Mouse (Mus musculus) spleen, embryonic (tissue): ENCODE results near the gene Tlr9.

Source experiments
- CTCF ChIA-PET: fragments of 350-600 bp; sonication (Branson Sonifier 250); formaldehyde crosslinking; loops from one replicate; lab custom pipeline; 2022; lab: Charles Lee

Tlr9 gene

DNA sequence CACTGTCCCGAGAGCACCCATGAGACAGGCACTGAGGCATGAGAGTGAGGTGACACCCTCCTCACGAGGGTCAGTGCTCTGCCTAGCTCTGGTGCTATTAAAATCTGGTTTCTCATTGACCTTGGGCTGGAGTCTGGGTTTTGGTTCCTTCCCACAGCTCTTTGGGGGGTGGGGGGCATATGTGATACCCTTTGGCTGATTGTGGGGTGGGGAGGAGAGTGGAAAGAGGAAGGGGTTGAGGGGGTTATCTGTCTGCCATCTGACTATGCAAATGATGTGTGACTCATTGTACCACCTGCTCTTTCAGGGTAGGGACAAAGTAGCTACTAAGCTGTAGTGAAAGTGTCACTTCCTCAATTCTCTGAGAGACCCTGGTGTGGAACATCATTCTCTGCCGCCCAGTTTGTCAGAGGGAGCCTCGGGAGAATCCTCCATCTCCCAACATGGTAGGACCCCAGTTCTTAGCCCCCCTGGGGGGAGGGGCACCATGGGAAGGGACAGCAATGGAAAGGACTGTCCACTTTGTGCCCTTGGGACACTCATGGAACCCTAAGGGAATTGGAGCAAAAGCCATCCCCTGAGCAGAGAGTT is at the start of gene Tlr9:
Gene Tlr9 (plus strand): TSS at position 338 of the 591 bp plus-strand sequence.
- CTCF ChIA-PET, result no interaction called here

- CTCF ChIA-PET, result interaction anchor here (0.7 kb wide), 1 partner anchor 34 kb away, joined by 3 read pairs; no protein-coding TSS in a partner anchor
Observed at GRCm38 (mm10) chr9:106173363-106173762, 49.0 kb upstream of the Tlr9 start.

- CTCF ChIA-PET, result no interaction called here
Observed at GRCm38 (mm10) chr9:106175552-106176200, 46.7 kb upstream of the Tlr9 start.

- CTCF ChIA-PET, result no interaction called here
Observed at GRCm38 (mm10) chr9:106176769-106177168, 45.6 kb upstream of the Tlr9 start.

- CTCF ChIA-PET, result interaction anchor here (0.6 kb wide), 1 partner anchor 8 kb away, joined by 15 read pairs; no protein-coding TSS in a partner anchor
Observed at GRCm38 (mm10) chr9:106177799-106178198, 44.6 kb upstream of the Tlr9 start.

- CTCF ChIA-PET, result no interaction called here
Observed at GRCm38 (mm10) chr9:106179454-106179853, 42.9 kb upstream of the Tlr9 start.

GRCm38 (mm10) chr9:106179964-106180363 is 42.4 kb upstream of the Tlr9 start:
- CTCF ChIA-PET, result no interaction called here

DNA sequence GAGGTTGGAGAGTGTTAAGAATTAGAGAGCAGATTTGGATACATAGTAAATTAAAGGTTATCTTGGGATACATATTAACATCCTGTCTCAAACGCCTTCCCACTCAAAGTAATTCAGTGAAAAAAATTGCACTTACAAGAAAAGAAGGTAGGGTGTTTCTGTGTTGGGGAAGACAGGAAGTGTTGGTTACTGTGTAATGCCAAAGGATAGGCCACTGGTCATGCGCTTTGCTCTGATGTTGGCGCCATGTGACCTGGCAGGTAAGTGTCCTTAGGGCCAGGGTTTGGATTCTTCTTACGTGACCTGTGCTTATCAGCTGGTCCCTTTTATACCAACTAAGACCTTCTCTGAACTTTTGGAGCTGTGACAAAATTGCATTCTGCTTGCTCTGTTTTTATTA is 40.3 kb upstream of the Tlr9 start:
- CTCF ChIA-PET, result no interaction called here

- CTCF ChIA-PET, result no interaction called here
Observed at GRCm38 (mm10) chr9:106183996-106184395, 38.4 kb upstream of the Tlr9 start.

DNA sequence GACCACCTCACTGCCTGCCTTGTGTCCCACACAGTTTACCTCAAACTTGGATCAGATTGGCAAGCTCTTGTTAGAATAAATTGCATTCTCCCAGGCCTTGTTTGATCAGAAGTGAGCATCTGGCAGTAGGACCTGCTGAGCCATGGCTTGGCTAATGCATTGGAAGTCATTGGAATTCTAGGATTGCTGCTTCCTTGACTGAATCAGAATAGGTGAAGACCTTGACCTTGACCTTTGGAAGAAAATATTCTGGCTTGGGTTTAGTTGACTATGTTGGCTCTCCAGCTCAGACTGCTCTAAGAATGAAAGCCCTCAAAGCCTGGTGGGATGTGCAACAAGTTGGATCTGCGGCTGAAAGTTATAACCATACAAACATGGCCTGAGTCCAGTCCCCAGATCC is 31.0 kb upstream of the Tlr9 start:
- CTCF ChIA-PET, result no interaction called here

- CTCF ChIA-PET, result interaction anchor here (0.6 kb wide), 1 partner anchor 37 kb away, joined by 9 read pairs; no protein-coding TSS in a partner anchor
Observed at GRCm38 (mm10) chr9:106192024-106192423, 30.4 kb upstream of the Tlr9 start.

- CTCF ChIA-PET, result no interaction called here
Observed at GRCm38 (mm10) chr9:106192998-106193397, 29.4 kb upstream of the Tlr9 start.

DNA sequence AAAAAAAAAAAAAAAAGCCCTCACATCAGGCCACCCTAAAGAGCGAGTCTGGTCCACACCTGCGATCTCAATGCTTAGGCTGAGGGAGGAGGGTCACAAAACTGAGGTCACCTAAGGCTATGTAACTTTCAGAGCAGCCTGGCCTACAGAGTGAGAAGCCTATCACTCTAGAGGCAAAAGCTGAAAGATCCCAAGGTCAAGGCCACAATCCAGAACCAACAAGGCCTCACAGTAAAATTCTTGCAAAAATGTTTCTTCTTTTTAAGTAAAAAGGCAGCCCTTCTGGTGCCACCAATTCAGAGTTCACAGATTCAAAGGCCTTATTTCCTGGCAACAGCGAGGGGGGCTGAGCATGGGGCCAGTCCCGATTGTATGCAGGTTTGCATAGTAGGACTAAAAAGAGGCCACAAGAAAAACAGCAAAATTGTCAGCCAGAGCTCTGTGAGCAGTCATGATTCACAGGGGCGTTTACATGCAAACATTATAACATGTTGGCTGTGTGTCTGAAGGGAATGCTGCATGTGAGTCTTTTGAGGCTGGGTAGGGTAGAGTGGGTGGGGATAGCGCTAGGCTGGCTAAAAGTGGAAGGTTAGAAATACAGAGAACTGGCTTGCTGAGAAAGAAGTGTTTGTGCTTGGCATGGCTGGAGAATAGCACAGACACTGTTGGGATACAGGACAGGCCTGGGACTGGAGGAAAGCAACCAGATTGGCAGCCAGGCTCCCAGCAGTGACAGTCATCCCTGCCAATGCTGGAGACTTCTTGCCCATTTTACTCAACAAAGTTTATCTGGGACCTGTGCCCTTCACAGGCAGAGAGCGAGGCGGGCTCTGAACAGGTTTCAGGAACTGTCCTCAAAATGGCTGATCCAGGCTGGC is 28.2 kb upstream of the Tlr9 start:
- CTCF ChIA-PET, result no interaction called here

DNA sequence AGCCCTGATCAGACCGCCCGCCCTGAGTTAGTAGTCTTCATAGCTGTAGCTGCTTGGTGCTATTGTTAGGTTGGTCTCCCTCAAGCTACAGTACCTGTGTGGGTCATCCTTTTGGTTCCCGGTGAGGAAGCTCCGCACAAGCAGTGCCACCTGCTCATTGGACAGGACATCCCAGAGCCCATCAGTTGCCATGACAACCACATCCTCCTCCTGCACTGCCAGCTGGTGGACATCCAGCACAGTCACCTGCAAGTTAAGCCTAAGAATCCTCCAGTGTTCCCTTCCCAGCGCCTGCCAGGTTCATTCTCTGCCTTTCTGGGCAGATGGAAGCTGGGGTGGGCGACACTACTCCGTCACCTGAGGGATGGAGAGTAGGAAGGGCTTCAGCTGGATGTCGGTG is 26.7 kb upstream of the Tlr9 start:
- CTCF ChIA-PET, result interaction anchor here (1.4 kb wide), 1 partner anchor 10 kb away, joined by 4 read pairs; no protein-coding TSS in a partner anchor

GRCm38 (mm10) chr9:106197081-106197713 is 25.2 kb upstream of the Tlr9 start:
- CTCF ChIA-PET, result interaction anchor here (0.6 to 1.4 kb wide), 2 partner anchors 8 to 66 kb away, joined by 4 to 8 read pairs; no protein-coding TSS in a partner anchor

DNA sequence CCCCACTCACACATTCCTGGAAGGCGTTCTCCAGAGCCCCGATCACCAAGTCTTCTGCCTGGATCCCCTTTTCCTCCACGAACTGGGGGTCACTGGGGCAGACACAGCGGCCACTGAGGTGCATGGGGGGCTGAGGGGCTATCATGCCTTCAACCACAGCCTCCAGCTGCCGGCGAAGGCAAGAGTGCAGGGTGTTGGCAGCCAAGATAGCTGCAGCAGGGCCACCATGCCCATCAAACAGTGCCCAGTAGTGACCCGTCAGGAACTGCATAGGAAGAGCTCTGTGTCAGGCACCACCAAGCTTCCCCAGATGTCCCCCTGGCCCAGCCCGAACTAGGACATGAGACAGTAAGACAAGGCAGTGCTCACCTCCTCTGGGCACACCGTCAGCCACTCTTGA is 24.7 kb upstream of the Tlr9 start:
- CTCF ChIA-PET, result no interaction called here

- CTCF ChIA-PET, result no interaction called here
Observed at GRCm38 (mm10) chr9:106198962-106199458, 23.4 kb upstream of the Tlr9 start.

- CTCF ChIA-PET, result no interaction called here
Observed at GRCm38 (mm10) chr9:106199535-106200272, 22.7 kb upstream of the Tlr9 start, which contains the start of gene Ppm1m. Gene Ppm1m, minus strand, starts transcription at chr9:106199746.

- CTCF ChIA-PET, result interaction anchor here (0.6 to 0.8 kb wide), 2 partner anchors 32 to 171 kb away, joined by 6 to 9 read pairs; no protein-coding TSS in a partner anchor
Observed at GRCm38 (mm10) chr9:106201895-106202294, 20.5 kb upstream of the Tlr9 start.
